Mouse (Mus musculus) heart, adult 2 months (tissue): ENCODE measurements around the gene Olfr794.

Experiments
- CTCF ChIP-seq: fragments of 200-600 bp; IDR thresholded peaks from 2 replicates; pipeline ENCODE4 v1.8.1; 2022; ENCODE audit warnings: antibody characterized with exemption, mild to moderate bottlenecking, moderate library complexity
- POLR2A ChIP-seq: fragments of 200-500 bp; IDR thresholded peaks from 2 replicates; pipeline ENCODE4 v1.6.1; 2011; ENCODE audit warnings: mild to moderate bottlenecking, low read depth, low read length, control low read depth; ENCODE audit not compliant: insufficient read depth

- TF ChIP-seq POLR2A (no peak), CTCF (no peak)
These were observed 45.0 kb downstream of the Olfr794 start, which contains the start of gene Olfr796 for GRCm38 (mm10) chr10:129612470-129612869.
